Mouse (Mus musculus) midbrain, embryonic 14.5 days (tissue): ENCODE data around the gene Unc45a. TPM values are rescaled to one million over a fixed set of nuclear protein-coding genes. Genes with fewer than 3 reads are reported as not detected.

Source experiments
- ATAC-seq: fragments of 200-750 bp; cut with Nextera tagmentation; 2 replicates; pipeline ENCODE4 v1.8.0; 2017; ENCODE audit warnings: moderate number of reproducible peaks, moderate library complexity; ENCODE audit not compliant: low FRiP score, low TSS enrichment
- DNase-seq: peaks from one replicate; pipeline ENCODE4 v3.0.0-alpha.2; 2015
- H3K27ac ChIP-seq: fragments of 300-500 bp; sonication (generic); replicated peaks from 2 replicates; pipeline ENCODE4 v1.5.1; 2014; ENCODE audit warnings: mild to moderate bottlenecking, low read depth, low read length, moderate library complexity
- H3K27me3 ChIP-seq: fragments of 300-500 bp; sonication (generic); 2 replicates; pipeline ENCODE4 v1.6.1; 2014; ENCODE audit warnings: low read length, control low read depth, mixed read lengths; ENCODE audit not compliant: control insufficient read depth, insufficient read depth
- H3K36me3 ChIP-seq: fragments of 300-500 bp; sonication (generic); 2 replicates; pipeline ENCODE4 v1.6.1; 2014; ENCODE audit warnings: low read length, control low read depth; ENCODE audit not compliant: control insufficient read depth, insufficient read depth
- H3K4me1 ChIP-seq: fragments of 300-500 bp; sonication (generic); 2 replicates; pipeline ENCODE4 v1.6.1; 2014; ENCODE audit warnings: mild to moderate bottlenecking, antibody characterized with exemption, low read length, control low read depth; ENCODE audit not compliant: control insufficient read depth, insufficient read depth
- H3K4me2 ChIP-seq: fragments of 300-500 bp; sonication (generic); 2 replicates; pipeline ENCODE4 v1.6.1; 2014; ENCODE audit warnings: mild to moderate bottlenecking, low read length, moderate library complexity
- H3K4me3 ChIP-seq: fragments of 300-500 bp; sonication (generic); replicated peaks from 2 replicates; pipeline ENCODE4 v1.5.1; 2014; ENCODE audit warnings: low read depth, low read length
- H3K9ac ChIP-seq: fragments of 300-500 bp; sonication (generic); replicated peaks from 2 replicates; pipeline ENCODE4 v1.6.1; 2014; ENCODE audit warnings: mild to moderate bottlenecking, low read length, moderate library complexity
- H3K9me3 ChIP-seq: fragments of 300-500 bp; sonication (generic); 2 replicates; pipeline ENCODE4 v1.6.1; 2016; ENCODE audit warnings: low read length, control low read depth, mixed read lengths; ENCODE audit not compliant: control insufficient read depth
- WGBS: fragments of 180-500 bp; shearing (Covaris S2); extraction: QIAGEN DNeasy Blood & Tissue Kit; methylation state at CpG from one replicate; pipeline ENCODE4 v1.1.7; 2014; 5-methylcytosine and 5-hydroxymethylcytosine counted together
- polyA plus RNA-seq: library from polyadenylated mRNA; unstranded; fragments of >200 nt; fragmentation: Nextera tagmentation; extraction: Ambion mirVana; gene quantifications from 2 replicates; pipeline ENCODE4 v1.2.1, GENCODE M21; 2014

Gene Unc45a
- polyA plus RNA-seq, 1 experiment from 2014 or later = 43.7 TPM

- Histone ChIP-seq H3K4me3 (no peak overlapping the region), H3K4me2 (no peak overlapping the region), H3K9me3 (no peaks in the 10 kb centered on the region), H3K27me3 (no peaks in the 10 kb centered on the region), H3K36me3 (peaks cover 84% of the 10 kb centered on the region), H3K9ac (no peak overlapping the region), H3K27ac (no peak overlapping the region), H3K4me1 (no peaks in the 10 kb centered on the region)
- DNase-seq (no peak), ATAC-seq (no peak)
- 82% methylated on average over 10 of the region's 10 CpGs for WGBS
Measured at GRCm38 (mm10) chr7:80287736-80288135, 53.1 kb downstream of the Unc45a start.

- H3K9me3 ChIP-seq = no peaks in the 10 kb centered on the region
- no peak overlapping the region for H3K4me2 ChIP-seq
- DNase-seq = no peak
- 90% methylated on average over 6 of the region's 6 CpGs for WGBS
- peaks cover 76% of the 10 kb centered on the region for H3K36me3 ChIP-seq
- H3K4me3 ChIP-seq = no peak overlapping the region
- H3K4me1 ChIP-seq = no peaks in the 10 kb centered on the region
- H3K27me3 ChIP-seq = no peaks in the 10 kb centered on the region
- H3K27ac ChIP-seq = no peak overlapping the region
- ATAC-seq = no peak
- no peak overlapping the region for H3K9ac ChIP-seq
Measured at GRCm38 (mm10) chr7:80285725-80286124, 55.1 kb downstream of the Unc45a start.

GRCm38 (mm10) chr7:80284391-80284790 lies 56.4 kb downstream of the Unc45a start:
- Histone ChIP-seq H3K27ac (no peak overlapping the region), H3K4me3 (no peak overlapping the region), H3K36me3 (peaks cover 77% of the 10 kb centered on the region), H3K9ac (no peak overlapping the region), H3K27me3 (no peaks in the 10 kb centered on the region), H3K4me1 (no peaks in the 10 kb centered on the region), H3K4me2 (no peak overlapping the region), H3K9me3 (no peaks in the 10 kb centered on the region)
- WGBS = 93% methylated on average over 5 of the region's 5 CpGs
- ATAC-seq = no peak
- DNase-seq = no peak

GRCm38 (mm10) chr7:80283226-80283918 lies 57.4 kb downstream of the Unc45a start:
- no peaks in the 10 kb centered on the region for H3K4me1 ChIP-seq
- no peak overlapping the region for H3K4me3 ChIP-seq
- no peaks in the 10 kb centered on the region for H3K27me3 ChIP-seq
- no peaks in the 10 kb centered on the region for H3K9me3 ChIP-seq
- 94% methylated on average over 3 of the region's 3 CpGs for WGBS
- H3K36me3 ChIP-seq = peaks cover 84% of the 10 kb centered on the region
- no peak overlapping the region for H3K4me2 ChIP-seq
- no peak overlapping the region for H3K9ac ChIP-seq
- no peak for DNase-seq
- no peak for ATAC-seq
- no peak overlapping the region for H3K27ac ChIP-seq

GRCm38 (mm10) chr7:80281646-80282045 lies 59.2 kb downstream of the Unc45a start:
- peaks cover 81% of the 10 kb centered on the region for H3K36me3 ChIP-seq
- WGBS = 87% methylated on average over 3 of the region's 3 CpGs
- H3K4me2 ChIP-seq = no peak overlapping the region
- H3K9ac ChIP-seq = no peak overlapping the region
- no peak for DNase-seq
- no peaks in the 10 kb centered on the region for H3K9me3 ChIP-seq
- H3K4me3 ChIP-seq = no peak overlapping the region
- no peaks in the 10 kb centered on the region for H3K27me3 ChIP-seq
- no peak for ATAC-seq
- no peaks in the 10 kb centered on the region for H3K4me1 ChIP-seq
- H3K27ac ChIP-seq = no peak overlapping the region

GRCm38 (mm10) chr7:80280998-80281397 lies 59.8 kb downstream of the Unc45a start:
- no peak overlapping the region for H3K27ac ChIP-seq
- WGBS = 87% methylated on average over 2 of the region's 2 CpGs
- peaks cover 81% of the 10 kb centered on the region for H3K36me3 ChIP-seq
- DNase-seq (no peak), ATAC-seq (no peak)
- no peak overlapping the region for H3K9ac ChIP-seq
- H3K27me3 ChIP-seq = no peaks in the 10 kb centered on the region
- H3K4me3 ChIP-seq = no peak overlapping the region
- H3K4me2 ChIP-seq = no peak overlapping the region
- H3K9me3 ChIP-seq = no peaks in the 10 kb centered on the region
- no peaks in the 10 kb centered on the region for H3K4me1 ChIP-seq

- 85% methylated on average over 10 of the region's 10 CpGs for WGBS
- ATAC-seq = no peak
Measured at GRCm38 (mm10) chr7:80280032-80280431, 60.8 kb downstream of the Unc45a start.

GRCm38 (mm10) chr7:80276374-80276773 lies 64.4 kb downstream of the Unc45a start:
- peaks cover 13% of the 10 kb centered on the region; the same call in 1 of the 2 replicates for H3K9me3 ChIP-seq
- H3K27me3 ChIP-seq = no peaks in the 10 kb centered on the region
- H3K4me3 ChIP-seq = no peak overlapping the region
- no peak overlapping the region for H3K4me2 ChIP-seq
- DNase-seq (no peak), ATAC-seq (no peak)
- peaks cover 77% of the 10 kb centered on the region for H3K36me3 ChIP-seq
- 95% methylated on average over 4 of the region's 4 CpGs for WGBS
- no peak overlapping the region for H3K9ac ChIP-seq
- no peaks in the 10 kb centered on the region for H3K4me1 ChIP-seq
- H3K27ac ChIP-seq = no peak overlapping the region

More at GRCm38 (mm10) chr7:80280032-80280431, 60.8 kb downstream of the Unc45a start:
- Histone ChIP-seq H3K4me2 (no peak overlapping the region), H3K4me1 (no peaks in the 10 kb centered on the region), H3K4me3 (no peak overlapping the region), H3K9ac (no peak overlapping the region), H3K9me3 (peaks cover 3% of the 10 kb centered on the region; the same call in 1 of the 2 replicates), H3K36me3 (peaks cover 79% of the 10 kb centered on the region), H3K27me3 (no peaks in the 10 kb centered on the region), H3K27ac (no peak overlapping the region)
- DNase-seq = no peak
